Mouse (Mus musculus) heart, postnatal 0 days (tissue): ENCODE results near the gene Wdfy1. TPM values are rescaled to one million over a fixed set of nuclear protein-coding genes. Genes with fewer than 3 reads are reported as not detected.

ENCODE experiments used
- ATAC-seq: fragments of 200-750 bp; cut with Nextera tagmentation; 2 replicates; pipeline ENCODE4 v1.8.0; 2017; ENCODE audit warnings: low read depth, moderate number of reproducible peaks, moderate library complexity; ENCODE audit not compliant: insufficient read depth
- DNase-seq: peaks from one replicate; pipeline ENCODE4 v3.0.0-alpha.2; 2016; ENCODE audit warnings: low spot score
- H3K27ac ChIP-seq: fragments of 300-500 bp; sonication (generic); 2 replicates; pipeline ENCODE4 v1.5.1; 2014; ENCODE audit warnings: low read depth, mild to moderate bottlenecking
- H3K27me3 ChIP-seq: fragments of 300-500 bp; sonication (generic); 2 replicates; pipeline ENCODE4 v1.6.1; 2014; ENCODE audit warnings: low read length, mixed read lengths; ENCODE audit not compliant: control insufficient read depth, insufficient read depth
- H3K36me3 ChIP-seq: fragments of 300-500 bp; sonication (generic); replicated peaks from 2 replicates; pipeline ENCODE4 v1.6.1; 2014; ENCODE audit warnings: low read length, mixed read lengths; ENCODE audit not compliant: control insufficient read depth, insufficient read depth
- H3K4me1 ChIP-seq: fragments of 300-500 bp; sonication (generic); 2 replicates; pipeline ENCODE4 v1.6.1; 2014; ENCODE audit warnings: antibody characterized with exemption; ENCODE audit not compliant: control insufficient read depth, insufficient read depth
- H3K4me2 ChIP-seq: fragments of 300-500 bp; sonication (generic); 2 replicates; pipeline ENCODE4 v1.6.1; 2014; ENCODE audit warnings: low read depth, mild to moderate bottlenecking, low read length, moderate library complexity
- H3K4me3 ChIP-seq: fragments of 300-500 bp; sonication (generic); 2 replicates; pipeline ENCODE4 v1.5.1; 2014; ENCODE audit warnings: low read depth, low read length
- H3K9ac ChIP-seq: fragments of 300-500 bp; sonication (generic); replicated peaks from 2 replicates; pipeline ENCODE4 v1.6.1; 2014; ENCODE audit warnings: low read depth, low read length, mixed read lengths
- H3K9me3 ChIP-seq: fragments of 300-500 bp; sonication (generic); replicated peaks from 2 replicates; pipeline ENCODE4 v1.6.1; 2016; ENCODE audit warnings: low read length; ENCODE audit not compliant: control insufficient read depth
- CTCF ChIP-seq: IDR thresholded peaks from 2 replicates; pipeline ENCODE4 v1.5.1; 2016; ENCODE audit warnings: antibody characterized with exemption, control low read depth, low read depth
- EP300 ChIP-seq: IDR thresholded peaks from 2 replicates; pipeline ENCODE4 v1.6.1; 2016; ENCODE audit warnings: antibody characterized with exemption, low read depth
- WGBS: fragments of 180-500 bp; shearing (Covaris S2); extraction: QIAGEN DNeasy Blood & Tissue Kit; methylation state at CpG from one replicate; pipeline ENCODE4 v1.1.7; 2014; 5-methylcytosine and 5-hydroxymethylcytosine counted together
- polyA plus RNA-seq: library from polyadenylated mRNA; unstranded; fragments of >200 nt; fragmentation: Nextera tagmentation; extraction: Ambion mirVana; gene quantifications from 2 replicates; pipeline ENCODE4 v1.2.1, GENCODE M21; 2015
- total RNA-seq: library from RNA; depleted of rRNA; stranded (reverse); fragments of >200 nt; gene quantifications from 2 replicates; pipeline ENCODE4 v1.2.3, GENCODE M21; 2014; ENCODE audit warnings: low replicate concordance; rRNA removed

Gene Wdfy1
- total and polyA plus RNA-seq, 2 experiments from 2014 or later: 33.2 to 35.0 TPM

- Histone ChIP-seq H3K9ac (no peak overlapping the region), H3K4me3 (no peak overlapping the region), H3K9me3 (no peaks in the 10 kb centered on the region), H3K27me3 (no peaks in the 10 kb centered on the region), H3K4me2 (no peak overlapping the region), H3K4me1 (peaks cover 7% of the 10 kb centered on the region; the same call in 1 of the 2 replicates), H3K27ac (no peak overlapping the region), H3K36me3 (no peaks in the 10 kb centered on the region)
- TF ChIP-seq CTCF: no peak
- TF ChIP-seq EP300: no peak
- ATAC-seq (no peak), DNase-seq (no peak)
- WGBS: 61% methylated on average over 4 of the region's 4 CpGs
Measured at GRCm38 (mm10) chr1:79664911-79665310, 111.0 kb downstream of the Wdfy1 start.

GRCm38 (mm10) chr1:79659598-79659997, 116.3 kb downstream of the Wdfy1 start:
- H3K9ac ChIP-seq: no peak overlapping the region
- no peaks in the 10 kb centered on the region for H3K9me3 ChIP-seq
- H3K27me3 ChIP-seq: no peaks in the 10 kb centered on the region
- no peak overlapping the region for H3K4me3 ChIP-seq
- 65% methylated on average over 7 of the region's 7 CpGs for WGBS
- H3K27ac ChIP-seq: no peak overlapping the region
- H3K4me2 ChIP-seq: no peak overlapping the region
- TF ChIP-seq CTCF: no peak
- no peaks in the 10 kb centered on the region for H3K36me3 ChIP-seq
- DNase-seq (no peak), ATAC-seq (no peak)
- no peaks in the 10 kb centered on the region for H3K4me1 ChIP-seq

GRCm38 (mm10) chr1:79657411-79657810, 118.5 kb downstream of the Wdfy1 start:
- H3K36me3 ChIP-seq: no peaks in the 10 kb centered on the region
- no peaks in the 10 kb centered on the region for H3K4me1 ChIP-seq
- H3K4me2 ChIP-seq: no peak overlapping the region
- ATAC-seq (no peak), DNase-seq (no peak)
- no peak overlapping the region for H3K9ac ChIP-seq
- H3K27ac ChIP-seq: no peak overlapping the region
- H3K4me3 ChIP-seq: no peak overlapping the region
- H3K9me3 ChIP-seq: no peaks in the 10 kb centered on the region
- no peaks in the 10 kb centered on the region for H3K27me3 ChIP-seq
- TF ChIP-seq EP300: no peak
- TF ChIP-seq CTCF: no peak
- WGBS: 56% methylated on average over 1 of the region's 1 CpGs

GRCm38 (mm10) chr1:79655819-79656555, 120.0 kb downstream of the Wdfy1 start:
- WGBS: 49% methylated on average over 4 of the region's 4 CpGs
- Histone ChIP-seq H3K27ac (no peak overlapping the region), H3K27me3 (no peaks in the 10 kb centered on the region), H3K4me3 (no peak overlapping the region), H3K4me1 (no peaks in the 10 kb centered on the region), H3K36me3 (no peaks in the 10 kb centered on the region), H3K9me3 (no peaks in the 10 kb centered on the region), H3K9ac (no peak overlapping the region), H3K4me2 (no peak overlapping the region)
- DNase-seq: no peak
- TF ChIP-seq EP300 (no peak), CTCF (no peak)
- ATAC-seq: no peak

GRCm38 (mm10) chr1:79654948-79655347, 121.0 kb downstream of the Wdfy1 start:
- Histone ChIP-seq H3K36me3 (no peaks in the 10 kb centered on the region), H3K4me3 (no peak overlapping the region), H3K27ac (no peak overlapping the region), H3K27me3 (no peaks in the 10 kb centered on the region), H3K4me1 (no peaks in the 10 kb centered on the region), H3K9me3 (no peaks in the 10 kb centered on the region), H3K4me2 (no peak overlapping the region), H3K9ac (no peak overlapping the region)
- TF ChIP-seq CTCF (no peak), EP300 (no peak)
- WGBS: 91% methylated on average over 2 of the region's 2 CpGs
- DNase-seq (no peak), ATAC-seq (no peak)

Other genes with a start within 250 kb of the Wdfy1 start
- gene Ap1s3, start 104.2 kb downstream of the Wdfy1 start, total RNA-seq: 0.77 TPM in 1 of 2 replicates, not detected in the other
- gene Ap1s3, start 104.2 kb downstream of the Wdfy1 start, polyA plus RNA-seq: 0.60 and 0.94 TPM in 2 replicates
- 49.6 and 70.6 TPM in 2 replicates for gene Mrpl44, start 125 bp downstream of the Wdfy1 start, total RNA-seq
- 57.2 and 61.3 TPM in 2 replicates for gene Mrpl44, start 125 bp downstream of the Wdfy1 start, polyA plus RNA-seq
- gene Serpine2, start 85.0 kb upstream of the Wdfy1 start, total RNA-seq: 21.2 and 26.0 TPM in 2 replicates
- gene Serpine2, start 85.0 kb upstream of the Wdfy1 start, polyA plus RNA-seq: 50.5 and 55.7 TPM in 2 replicates